Mouse (Mus musculus) brain, adult 2 months (tissue): ENCODE results near the gene E030018B13Rik.

Experiments used
- DNase-seq: peaks from one replicate; pipeline ENCODE4 v3.0.0; 2011; ENCODE audit warnings: low read depth, low spot score

The E030018B13Rik gene

GRCm38 (mm10) chr7:63964121-63964520 is 47.5 kb downstream of the E030018B13Rik start:
- DNase-seq: no peak

GRCm38 (mm10) chr7:63965135-63965534 is 48.5 kb downstream of the E030018B13Rik start:
- peak; percentile 90 for DNase-seq

GRCm38 (mm10) chr7:63965635-63966418 is 49.2 kb downstream of the E030018B13Rik start:
- DNase-seq: no peak

GRCm38 (mm10) chr7:63969941-63970340 is 53.3 kb downstream of the E030018B13Rik start:
- no peak for DNase-seq
